Mouse (Mus musculus) G1E (cell line): ENCODE results near the gene Mroh9. TPM values are rescaled to one million over a fixed set of nuclear protein-coding genes. Genes with fewer than 3 reads are reported as not detected.

ENCODE experiments used
- ATAC-seq: 2 replicates; pipeline ENCODE4 v1.8.0; 2016; ENCODE audit warnings: mild to moderate bottlenecking; ENCODE audit not compliant: insufficient number of reproducible peaks, poor library complexity, low FRiP score, severe bottlenecking; ENCODE audit errors: extremely low read depth
- DNase-seq: peaks from one replicate; pipeline ENCODE4 v3.0.0; 2012; ENCODE audit warnings: low spot score
- H3K27me3 ChIP-seq: 2 replicates; pipeline ENCODE4 v1.6.1; 2012; ENCODE audit warnings: mild to moderate bottlenecking, low read length, inconsistent platforms; ENCODE audit not compliant: insufficient read depth
- H3K36me3 ChIP-seq: replicated peaks from 2 replicates; pipeline ENCODE3; 2012; ENCODE audit warnings: mild to moderate bottlenecking, inconsistent platforms
- H3K4me1 ChIP-seq: 2 replicates; pipeline ENCODE4 v1.6.1; 2012; ENCODE audit warnings: low read depth, low read length, inconsistent platforms, mixed read lengths; ENCODE audit not compliant: insufficient read depth
- H3K4me3 ChIP-seq: 2 replicates; pipeline ENCODE4 v1.5.1; 2012; ENCODE audit warnings: low read depth, mild to moderate bottlenecking, inconsistent platforms, low read length, moderate library complexity, mixed read lengths
- H3K9me3 ChIP-seq: replicated peaks from 2 replicates; pipeline ENCODE4 v1.6.1; 2012; ENCODE audit warnings: inconsistent platforms
- CTCF ChIP-seq: IDR thresholded peaks from 2 replicates; pipeline ENCODE4 v1.5.1; 2012; ENCODE audit warnings: low read depth, low read length, inconsistent platforms, mixed read lengths
- GATA1 ChIP-seq: IDR thresholded peaks from 2 replicates; pipeline ENCODE4 v1.6.1; 2012; ENCODE audit warnings: borderline replicate concordance, low read length, inconsistent platforms, mixed read lengths
- GATA2 ChIP-seq: IDR thresholded peaks from 2 replicates; pipeline ENCODE4 v1.6.1; 2012; ENCODE audit warnings: low read depth, low read length, inconsistent platforms, borderline replicate concordance
- POLR2AphosphoS5 ChIP-seq: IDR thresholded peaks from 2 replicates; pipeline ENCODE4 v1.6.1; 2012; ENCODE audit warnings: low read depth, low read length, inconsistent platforms; ENCODE audit not compliant: insufficient replicate concordance
- polyA plus RNA-seq: library from polyadenylated mRNA; stranded (reverse); fragments of >175 nt; gene quantifications from 2 replicates; pipeline ENCODE4 v1.2.3, GENCODE M21; 2012
- total RNA-seq, 2 experiments: library from RNA; stranded (forward) in 1 of 2; stranded (reverse) in 1 of 2; fragments of 200-1000 nt in 1 of 2; fragments of >200 nt in 1 of 2; fragmentation: Nextera tagmentation in 1 of 2; gene quantifications; 2 replicates each; pipeline ENCODE4 v1.2.3; 2014 to 2017

Gene Mroh9
- total and polyA plus RNA-seq, 3 experiments = not detected

DNA sequence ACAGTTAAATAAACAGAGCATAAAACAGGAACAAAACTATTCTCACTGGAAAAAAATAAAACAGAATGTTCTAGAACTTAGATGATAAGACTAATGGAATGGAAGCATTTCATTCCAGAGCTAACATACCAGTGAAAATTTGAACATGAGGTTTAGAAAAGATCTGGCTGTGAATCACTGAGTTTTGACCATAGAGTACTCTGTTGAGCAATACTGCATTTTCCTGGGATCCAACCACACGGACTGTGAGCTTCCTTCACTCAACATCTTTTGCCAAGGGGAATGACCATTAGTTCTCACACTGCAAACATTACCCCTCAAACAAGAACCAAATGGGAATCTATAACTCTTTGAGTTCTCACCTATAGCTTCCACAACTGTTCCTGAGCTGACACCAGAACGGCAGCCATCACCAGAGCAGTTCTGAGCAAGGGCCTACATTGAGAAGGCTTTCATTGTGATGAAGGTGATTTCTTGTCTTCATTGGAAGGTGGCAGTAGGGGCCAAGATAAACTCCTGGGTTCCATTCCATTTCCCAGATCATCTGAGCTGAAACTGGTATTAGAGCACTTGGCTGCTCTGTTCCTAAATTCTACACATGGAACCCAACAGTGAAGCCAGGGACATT lies 99.2 kb downstream of the Mroh9 start:
- TF ChIP-seq GATA1 (no peak), GATA2 (no peak), POLR2AphosphoS5 (no peak), CTCF (no peak)

DNA sequence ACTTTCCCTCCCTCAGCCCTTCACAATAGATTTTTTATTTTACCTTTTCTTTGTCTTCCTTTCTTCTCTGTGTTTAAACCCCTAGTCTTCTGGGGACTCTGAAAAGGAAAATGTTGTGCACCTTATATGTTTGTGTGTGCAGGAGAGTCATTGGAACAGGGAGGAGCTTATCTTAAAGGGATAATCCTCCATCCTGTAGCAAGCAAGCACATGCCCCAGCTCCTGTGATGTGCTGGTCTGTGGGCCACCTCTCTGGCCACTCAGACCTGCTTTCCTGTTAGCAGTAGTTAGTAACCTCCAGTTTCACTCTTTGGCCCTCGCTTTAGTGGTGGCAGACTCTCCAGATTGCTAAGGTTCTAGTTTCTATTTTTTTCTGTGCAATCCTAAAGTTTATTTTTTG lies 101.0 kb downstream of the Mroh9 start, which contains the start of gene Fmo3:
Fmo3 (minus strand) TSS at position 101 of the 400 bp plus-strand sequence.
- H3K27me3 ChIP-seq = no peaks in the 10 kb centered on the region
- H3K4me1 ChIP-seq = no peaks in the 10 kb centered on the region
- no peak within 1 kb of the TSS for H3K4me3 ChIP-seq
- no peaks in the 10 kb centered on the region for H3K9me3 ChIP-seq
- no peak for TF ChIP-seq POLR2AphosphoS5
- no peak for TF ChIP-seq GATA2
- DNase-seq (no peak), ATAC-seq (no peak)
- H3K36me3 ChIP-seq = no peaks in the 10 kb centered on the region

More for the DNA sequence above, 99.2 kb downstream of the Mroh9 start:
- Histone ChIP-seq H3K9me3 (no peaks in the 10 kb centered on the region), H3K4me1 (no peaks in the 10 kb centered on the region), H3K27me3 (no peaks in the 10 kb centered on the region), H3K36me3 (no peaks in the 10 kb centered on the region), H3K4me3 (no peak overlapping the region)
- ATAC-seq = no peak
- no peak for DNase-seq

Other genes with a start within 250 kb of the Mroh9 start
- gene Fmo1, start 219.1 kb downstream of the Mroh9 start, total RNA-seq (2014; fragmentation: Nextera tagmentation) = not detected in 2 replicates
- gene Fmo1, start 219.1 kb downstream of the Mroh9 start, total RNA-seq (2017) = 0.35 and 0.82 TPM in 2 replicates
- not detected in 2 replicates for gene Fmo1, start 219.1 kb downstream of the Mroh9 start, polyA plus RNA-seq
- gene Fmo2, start 186.9 kb downstream of the Mroh9 start, total RNA-seq (2014; fragmentation: Nextera tagmentation) = not detected in 2 replicates
- gene Fmo2, start 186.9 kb downstream of the Mroh9 start, total RNA-seq (2017) = 0.16 and 0.35 TPM in 2 replicates
- gene Fmo2, start 186.9 kb downstream of the Mroh9 start, polyA plus RNA-seq = 0.03 TPM in 1 of 2 replicates, not detected in the other
- not detected in 2 replicates for gene Fmo6, start 148.2 kb downstream of the Mroh9 start, total RNA-seq (2014; fragmentation: Nextera tagmentation)
- gene Fmo6, start 148.2 kb downstream of the Mroh9 start, total RNA-seq (2017) = 0.11 TPM in 1 of 2 replicates, not detected in the other
- not detected in 2 replicates for gene Fmo6, start 148.2 kb downstream of the Mroh9 start, polyA plus RNA-seq
- gene Fmo3, start 101.1 kb downstream of the Mroh9 start, total RNA-seq (2014; fragmentation: Nextera tagmentation) = not detected in 2 replicates
- not detected in 2 replicates for gene Fmo3, start 101.1 kb downstream of the Mroh9 start, total RNA-seq (2017)
- gene Fmo3, start 101.1 kb downstream of the Mroh9 start, polyA plus RNA-seq = not detected in 2 replicates
- not detected in 2 replicates for gene Prrx1, start 228.0 kb upstream of the Mroh9 start, total RNA-seq (2014; fragmentation: Nextera tagmentation)
- gene Prrx1, start 228.0 kb upstream of the Mroh9 start, total RNA-seq (2017) = 0.05 and 0.12 TPM in 2 replicates
- gene Prrx1, start 228.0 kb upstream of the Mroh9 start, polyA plus RNA-seq = not detected in 2 replicates